Mouse (Mus musculus): ENCODE results near the gene Nr1h2. TPM values are rescaled to one million over a fixed set of nuclear protein-coding genes. Genes with fewer than 3 reads are reported as not detected.

The Nr1h2 gene
- total RNA-seq, 1 experiment from 2014 or later, result 140 TPM

DNA sequence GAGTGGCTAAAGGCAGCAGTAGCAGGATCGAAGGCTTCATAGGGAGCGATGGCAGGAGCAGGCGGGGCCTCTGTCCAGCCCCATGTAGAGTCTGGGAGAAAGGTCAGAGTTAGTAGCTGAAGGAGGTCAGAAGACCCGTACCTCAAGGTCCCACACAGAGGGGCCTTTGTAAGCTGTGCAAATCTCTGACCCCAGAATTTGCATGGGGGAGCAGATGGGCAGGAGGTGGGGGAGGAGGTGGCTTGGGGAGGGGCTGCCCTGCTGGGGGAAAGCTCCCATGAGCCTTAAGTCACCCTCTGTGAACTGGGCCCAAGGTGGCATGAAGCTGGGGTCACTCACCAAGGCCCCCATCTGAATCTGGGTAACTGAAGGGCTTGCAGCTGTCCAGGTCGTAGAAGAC is 24.2 kb downstream of the Nr1h2 start:
- no peak for DNase-seq

DNA sequence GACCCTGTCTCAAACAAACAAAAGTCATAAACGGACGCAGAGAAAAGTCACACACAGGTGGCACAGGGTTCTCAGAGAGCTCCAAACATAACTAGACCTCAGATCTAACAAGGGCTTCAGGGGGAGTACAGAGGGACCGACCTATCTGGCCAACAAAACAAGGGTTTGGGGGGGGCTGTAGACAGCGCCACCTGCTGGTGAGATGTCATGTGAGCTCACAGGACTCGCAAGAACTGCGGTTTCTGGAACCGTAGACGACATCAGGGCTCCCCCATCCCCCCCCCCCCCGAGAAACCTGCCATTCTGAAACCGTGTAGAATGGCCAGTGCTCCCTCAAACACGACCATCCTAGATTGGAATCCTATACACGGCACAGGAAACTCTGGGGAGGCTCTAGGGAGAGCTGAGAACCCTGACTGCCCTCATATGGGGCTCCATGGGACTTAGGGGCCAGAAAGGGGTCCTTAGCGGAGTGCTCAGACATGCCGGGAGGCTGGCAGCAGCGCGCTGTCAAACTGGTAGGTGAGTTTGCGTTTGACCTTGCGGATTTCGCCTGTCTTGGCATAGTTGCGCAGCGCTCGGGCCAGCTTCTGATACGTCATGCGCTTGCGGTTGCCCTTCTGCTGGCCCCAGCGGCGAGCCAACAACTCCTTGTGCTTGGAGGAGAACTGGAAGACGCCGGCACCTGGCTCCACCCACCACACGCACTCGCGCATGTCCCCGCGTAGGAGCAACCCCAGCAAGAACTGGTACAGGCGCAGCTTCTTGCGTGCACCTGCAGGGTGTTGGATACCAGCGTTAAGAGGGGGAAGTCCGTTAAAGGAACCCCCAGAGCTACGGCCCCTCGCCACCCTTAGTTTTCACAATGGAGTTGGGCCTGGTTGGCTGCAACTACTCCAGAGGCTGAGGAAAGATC is 26.0 kb downstream of the Nr1h2 start:
- peak; percentile 70 for DNase-seq

DNA sequence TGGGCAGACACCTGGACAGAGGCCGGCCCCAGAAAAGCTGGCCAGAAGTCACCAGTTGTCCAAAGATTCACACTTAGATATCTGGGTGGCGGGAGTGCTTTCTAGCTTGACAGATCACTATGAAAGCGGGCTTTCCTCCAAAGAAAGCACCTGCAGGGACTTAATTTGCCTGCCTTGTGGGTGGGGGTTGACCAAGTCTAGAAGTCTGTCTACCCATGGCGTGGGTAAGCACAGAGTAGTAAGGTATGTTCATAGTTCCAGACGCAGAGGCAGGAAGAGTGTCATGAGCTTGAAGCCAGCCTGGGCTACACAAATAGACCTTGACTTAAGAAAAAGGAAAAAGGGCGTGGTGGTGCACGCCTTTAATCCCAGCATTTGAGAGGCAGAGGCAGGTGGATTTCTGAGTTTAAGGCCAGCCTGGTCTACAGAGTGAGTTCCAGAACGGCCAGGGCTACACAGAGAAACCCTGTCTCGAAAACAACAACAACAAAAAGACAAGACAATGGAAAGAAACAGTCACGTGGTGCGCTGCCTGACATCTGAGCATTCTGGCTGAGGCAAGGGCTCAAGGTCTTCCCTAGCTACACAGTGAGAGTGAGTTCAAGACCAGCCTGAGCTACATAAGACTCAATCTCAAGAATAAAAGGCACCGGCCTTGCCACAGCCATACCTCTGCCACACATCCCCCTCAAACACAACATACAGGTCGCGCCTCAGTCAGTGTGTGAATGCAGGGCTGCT is 27.2 kb downstream of the Nr1h2 start:
- no peak for DNase-seq

DNA sequence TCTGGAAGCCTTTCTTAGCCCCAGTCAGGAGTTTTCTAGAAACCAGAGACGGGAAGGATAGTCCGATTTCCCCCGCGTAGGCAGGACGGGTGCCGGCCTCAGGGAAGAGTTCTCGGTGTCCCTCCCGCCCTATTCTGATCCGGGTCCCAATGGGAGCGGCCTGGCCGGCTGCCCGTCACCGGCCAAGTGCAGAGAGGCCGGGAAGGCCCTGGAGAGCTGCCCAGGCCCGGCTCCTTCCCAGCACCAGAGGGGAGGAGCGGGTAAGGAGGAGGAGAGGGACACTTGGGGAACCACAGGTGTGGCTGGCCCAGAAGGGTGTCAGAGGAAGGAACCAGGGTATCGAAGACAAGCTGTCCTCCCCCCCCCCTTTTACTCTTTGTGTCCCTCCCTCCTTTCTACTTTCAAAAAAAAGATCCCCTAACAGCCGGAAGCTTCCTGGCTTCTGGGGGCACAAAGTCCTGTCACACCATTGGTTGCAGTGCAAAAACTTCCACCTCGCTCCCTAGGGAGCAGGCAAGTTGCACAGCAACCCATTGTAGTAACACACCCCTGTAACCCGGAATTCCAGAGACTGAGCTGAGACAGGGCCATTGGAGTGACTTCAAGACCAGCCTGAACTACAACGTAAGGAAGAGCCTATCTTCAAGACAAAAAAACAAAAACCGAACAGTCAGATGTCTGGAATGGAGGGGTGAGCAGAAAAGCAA is 28.5 kb downstream of the Nr1h2 start:
- DNase-seq, result peak; percentile 89

DNA sequence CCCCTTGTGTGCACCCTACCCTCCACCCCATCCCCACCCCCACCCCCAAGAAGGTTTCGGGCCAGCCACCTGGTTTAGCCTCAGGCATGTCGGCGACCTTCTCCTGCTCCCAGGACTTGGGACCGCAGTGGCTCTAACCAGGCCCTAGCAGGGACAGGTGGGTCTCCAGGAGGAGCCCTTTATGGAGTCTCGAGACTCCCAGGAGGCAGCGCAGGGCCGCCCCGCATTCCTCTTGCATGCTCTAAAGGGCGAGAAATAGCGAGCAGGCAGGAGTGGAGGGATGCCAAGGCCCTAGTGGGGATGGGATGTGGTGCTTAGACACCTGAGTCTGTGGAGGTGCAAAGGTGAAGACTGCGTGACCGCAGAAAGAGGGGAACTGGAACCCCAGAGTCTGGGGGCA is 29.2 kb downstream of the Nr1h2 start, which contains the start of gene Mybpc2:
Gene Mybpc2 (minus strand): TSS at position 155 of the 400 bp plus-strand sequence.
- no peak for DNase-seq

DNA sequence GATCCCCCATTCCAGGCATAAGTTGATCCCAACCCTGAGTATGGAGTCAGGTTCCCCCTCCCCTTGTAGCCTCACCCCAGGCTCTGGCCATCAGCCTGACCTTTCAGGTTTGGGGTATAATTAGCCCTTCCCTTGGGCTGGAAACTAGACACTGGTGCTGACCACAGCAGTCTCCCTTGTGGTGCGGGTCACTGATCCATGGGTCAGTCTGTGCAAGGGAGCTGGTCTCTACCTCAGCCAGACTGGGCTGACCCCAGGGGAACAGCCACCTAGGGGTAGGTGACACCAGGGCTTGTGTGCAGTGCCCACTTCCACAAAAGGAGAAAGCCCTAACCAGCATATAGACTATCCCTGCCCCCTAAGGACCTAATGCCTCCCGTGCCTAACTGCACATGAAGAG is 30.7 kb downstream of the Nr1h2 start:
- DNase-seq, result no peak

DNA sequence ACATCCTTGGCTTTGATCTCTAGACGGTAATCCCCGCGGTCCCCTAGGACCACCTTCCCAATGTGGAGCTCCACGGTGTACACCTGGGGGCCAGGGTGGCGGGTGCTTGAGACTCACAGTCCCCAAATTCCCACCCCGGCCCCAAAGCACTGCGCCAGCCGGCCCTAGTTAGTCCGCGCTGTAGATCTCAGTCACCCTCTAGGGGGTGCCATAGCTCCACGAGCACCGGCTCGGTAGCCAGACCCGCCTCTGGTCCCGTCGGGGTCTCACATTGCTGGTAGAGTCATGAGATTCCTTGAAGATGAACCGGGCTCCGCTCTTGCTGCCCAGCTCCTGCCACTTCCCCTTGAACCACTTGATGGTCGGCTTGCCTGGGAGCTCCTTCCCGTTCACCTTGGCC is 32.0 kb downstream of the Nr1h2 start:
- peak; percentile 64 for DNase-seq

DNA sequence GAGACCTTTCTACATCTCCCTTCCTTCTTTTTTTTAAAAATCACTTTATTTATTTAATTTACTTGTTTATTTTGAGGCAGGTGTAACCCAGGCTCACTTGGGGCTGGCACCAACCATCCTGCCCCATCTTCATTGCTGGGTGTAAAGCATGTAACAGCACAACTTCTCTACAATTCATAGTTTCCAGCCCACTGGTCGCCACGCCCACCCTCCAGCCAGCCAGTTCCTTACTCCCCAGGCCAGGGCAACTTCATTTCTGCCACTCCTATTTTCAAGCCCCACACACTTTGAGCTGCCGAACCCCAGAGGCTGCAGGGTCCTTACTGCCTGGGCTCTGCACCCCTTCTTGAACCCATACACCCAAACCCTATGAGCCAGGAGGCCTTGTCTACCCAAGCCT is 32.8 kb downstream of the Nr1h2 start:
- no peak for DNase-seq

DNA sequence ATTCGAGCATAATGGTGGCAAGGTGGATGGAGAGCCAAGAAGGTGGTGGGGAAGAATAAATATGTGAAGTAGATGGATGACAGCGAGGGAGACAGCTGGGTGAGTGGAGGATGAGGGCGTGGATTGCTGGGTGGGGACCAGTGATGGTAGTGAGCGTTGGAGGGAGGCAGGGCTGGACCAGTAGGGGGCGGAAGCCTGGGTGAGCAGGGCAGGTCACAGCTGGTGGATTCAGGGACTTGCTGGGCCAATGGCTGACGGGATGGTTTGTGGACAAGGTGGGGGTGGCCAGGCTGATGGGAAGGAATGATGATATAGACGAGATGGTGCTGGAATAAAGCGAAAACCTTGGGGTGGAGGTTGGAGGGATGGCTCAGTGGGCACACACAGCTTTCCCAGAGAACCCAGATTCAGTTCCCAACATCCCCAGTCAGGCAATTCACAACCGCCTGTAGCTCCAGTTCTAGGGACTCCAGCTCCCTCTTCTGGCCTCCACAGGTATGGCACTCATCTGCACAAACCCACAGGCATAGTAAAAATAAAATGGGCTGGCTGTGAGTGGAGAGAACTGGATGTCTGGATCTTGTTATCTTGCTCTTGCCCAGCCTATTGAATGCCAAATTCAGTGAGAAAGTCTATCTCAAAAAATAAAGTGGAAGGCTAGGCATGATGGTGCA is 34.4 kb downstream of the Nr1h2 start:
- no peak for DNase-seq

DNA sequence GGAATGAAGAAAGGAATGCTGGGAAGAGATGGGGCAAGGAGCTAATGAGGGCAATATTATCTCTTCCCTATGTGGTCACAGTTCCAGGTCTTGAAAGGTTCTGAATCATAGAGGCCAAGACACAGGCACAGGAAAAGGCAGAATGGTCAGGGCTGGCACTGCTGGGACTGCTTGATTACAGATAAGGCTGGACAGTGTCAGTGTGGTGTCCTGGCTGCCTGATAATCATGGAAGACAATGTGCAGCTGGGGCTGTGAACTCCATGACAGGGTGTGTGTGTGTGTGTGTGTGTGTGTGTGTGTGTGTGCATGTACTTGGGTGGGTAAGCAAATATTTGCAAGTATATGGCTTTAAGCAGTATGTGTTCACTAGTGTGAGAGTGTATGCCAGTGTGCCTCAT is 46.3 kb downstream of the Nr1h2 start:
- DNase-seq, result no peak

DNA sequence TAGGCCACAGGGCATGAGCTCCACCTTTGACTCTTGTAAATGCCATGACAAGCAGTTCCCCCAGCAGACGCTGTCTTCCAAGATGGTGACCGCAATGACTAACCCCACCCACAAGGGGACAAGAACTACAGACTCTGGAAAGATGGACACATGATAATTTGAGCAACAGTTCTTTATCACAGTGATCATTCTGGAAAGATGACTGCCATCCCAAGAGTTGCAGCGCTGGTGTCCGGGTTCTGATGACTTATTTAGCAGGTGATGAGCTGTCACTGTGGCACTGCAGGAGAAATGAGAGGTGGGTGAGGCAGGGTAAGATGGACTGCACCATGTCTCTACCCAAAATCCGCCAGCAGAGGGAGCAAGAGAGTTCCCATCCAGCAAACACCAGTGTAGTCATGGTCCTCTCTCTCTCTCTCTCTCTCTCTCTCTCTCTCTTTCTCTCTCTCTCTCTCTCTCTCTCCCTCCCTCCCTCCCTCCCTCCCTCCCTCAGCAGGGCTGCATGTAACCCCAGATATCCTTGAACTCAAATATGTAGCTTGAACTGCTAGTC is 52.1 kb downstream of the Nr1h2 start:
- peak; percentile 68 for DNase-seq

DNA sequence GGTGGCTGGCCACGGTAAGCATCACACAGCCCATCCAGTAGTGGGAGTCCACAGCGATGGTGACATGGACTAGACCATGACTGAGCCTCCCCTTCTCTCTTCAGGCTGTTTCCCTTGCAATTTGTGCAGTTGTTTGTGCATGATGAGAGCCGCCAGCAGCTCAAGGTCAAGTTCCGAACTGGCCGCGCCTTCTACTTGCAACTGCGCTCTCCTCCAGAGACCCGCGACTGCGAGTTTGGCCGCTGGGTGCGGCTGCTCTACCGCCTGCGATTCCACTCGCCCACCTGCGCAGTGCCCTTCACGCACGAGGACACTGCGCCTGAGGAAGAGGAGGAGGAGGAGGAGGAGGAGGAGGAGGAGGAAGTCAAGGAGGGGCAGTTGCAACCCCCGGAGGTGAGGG is 53.7 kb downstream of the Nr1h2 start:
- DNase-seq, result no peak

Small RNAs within 50 kb of the gene (microRNA-seq; reads per million reads assigned to microRNA genes)
- gene Mir7053, result 0.36 to 1.7 reads per million in 2 experiments

Other genes starting within 250 kb of the Nr1h2 start
- gene Clec11a, start 247.0 kb downstream of the Nr1h2 start, total RNA-seq (2021), result 3.4 and 3.6 TPM in 2 replicates
- gene Shank1, start 243.7 kb downstream of the Nr1h2 start, total RNA-seq (2021), result 8.5 and 10.4 TPM in 2 replicates
- 4.1 and 5.7 TPM in 2 replicates for gene Syt3, start 169.8 kb downstream of the Nr1h2 start, total RNA-seq (2021)
- gene 1700008O03Rik, start 168.1 kb downstream of the Nr1h2 start, total RNA-seq (2021), result 2.3 TPM in 1 of 2 replicates, not detected in the other
- 4.3 and 5.8 TPM in 2 replicates for gene Lrrc4b, start 124.9 kb downstream of the Nr1h2 start, total RNA-seq (2021)
- gene Aspdh, start 88.6 kb downstream of the Nr1h2 start, total RNA-seq (2021), result 0.61 and 1.9 TPM in 2 replicates
- 43.9 and 49.2 TPM in 2 replicates for gene Josd2, start 86.0 kb downstream of the Nr1h2 start, total RNA-seq (2021)
- gene Emc10, start 57.4 kb downstream of the Nr1h2 start, total RNA-seq (2021), result 83.9 and 97.6 TPM in 2 replicates
- gene Fam71e1, start 57.4 kb downstream of the Nr1h2 start, total RNA-seq (2021), result 12.3 and 17.5 TPM in 2 replicates
- gene Mybpc2, start 29.3 kb downstream of the Nr1h2 start, total RNA-seq (2021), result not detected in 2 replicates
- gene Spib, start 21.9 kb downstream of the Nr1h2 start, total RNA-seq (2021), result 0.43 TPM in 1 of 2 replicates, not detected in the other
- gene Pold1, start 5.1 kb downstream of the Nr1h2 start, total RNA-seq (2021), result 14.2 and 22.6 TPM in 2 replicates
- gene Napsa, start 18.4 kb upstream of the Nr1h2 start, total RNA-seq (2021), result 0.88 TPM in 1 of 2 replicates, not detected in the other
- 5.9 and 6.0 TPM in 2 replicates for gene Kcnc3, start 36.7 kb upstream of the Nr1h2 start, total RNA-seq (2021)
- gene Myh14, start 116.9 kb upstream of the Nr1h2 start, total RNA-seq (2021), result 2.8 and 4.3 TPM in 2 replicates
- not detected in 2 replicates for gene Izumo2, start 154.8 kb upstream of the Nr1h2 start, total RNA-seq (2021)
- 58.7 and 59.3 TPM in 2 replicates for gene Vrk3, start 194.5 kb upstream of the Nr1h2 start, total RNA-seq (2021)
- 0.71 and 0.88 TPM in 2 replicates for gene Zfp473, start 197.1 kb upstream of the Nr1h2 start, total RNA-seq (2021)

Data from adrenal gland, postnatal 25 days (tissue).